In the genomic region with DNA sequence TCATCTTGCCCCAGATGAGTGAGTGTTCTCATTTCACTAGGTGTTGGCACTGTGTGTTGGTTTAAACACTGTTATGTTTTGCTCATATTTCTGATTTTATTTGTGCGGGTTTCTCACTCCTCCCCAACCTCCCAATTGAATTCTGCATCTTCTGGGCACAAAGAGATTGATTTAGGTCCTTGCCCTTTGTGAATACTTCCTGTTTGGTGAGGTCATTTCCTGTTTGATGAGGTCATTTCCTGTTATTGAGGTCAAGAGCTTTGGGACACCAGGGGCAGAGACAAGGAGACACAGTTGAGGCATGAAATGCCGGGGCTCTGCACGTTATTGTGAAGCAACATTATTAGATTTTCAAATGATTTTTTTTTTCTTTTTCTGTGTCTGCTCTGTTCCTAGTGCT, we compare ENCODE assay signal across 16 mouse cellular contexts.
DNase-seq lines count a peak whose midpoint lies in the region; ATAC-seq and TF ChIP-seq lines count a peak whose summit lies in the region.
"Had no signal": no experiment of that assay in that cellular context is flagged by ENCODE, and none has a peak within 500 bp of the region (broad histone marks: within the 10 kb centered on the region; RNA-seq: fewer than 3 reads in every experiment).

No protein-coding gene starts in this region.

- no peak for TF ChIP-seq EP300 in CH12.LX (IDR thresholded peaks at IDR 0.05; ENCODE audit: low read length)

- no peaks in the 10 kb centered on the region for H3K36me3 ChIP-seq in kidney, embryonic 16.5 days (ENCODE audit: insufficient read depth, low read length)
- H3K36me3 ChIP-seq in CH12.LX (replicated peaks in 1 of 2; ENCODE audit: control insufficient read depth in 1 of 2, insufficient read depth in 1 of 2, low read length in 1 of 2): no peaks in the 10 kb centered on the region
- H3K36me3 ChIP-seq in embryonic facial prominence, embryonic 10.5 days (replicated peaks): no peaks in the 10 kb centered on the region
- H3K36me3 ChIP-seq in limb, embryonic 12.5 days: no peaks in the 10 kb centered on the region
- H3K36me3 ChIP-seq: lung, embryonic 15.5 days; midbrain, embryonic 10.5 days had no signal

- H3K4me2 ChIP-seq in kidney, embryonic 16.5 days (replicated peaks; ENCODE audit: low read depth, low read length): no peak overlapping the region
- H3K4me2 ChIP-seq in CH12.LX (ENCODE audit: insufficient read depth, low read depth, poor library complexity, severe bottlenecking): no peak overlapping the region
- peak overlapping the region; percentile 11; the same call in 1 of the 2 replicates for H3K4me2 ChIP-seq in limb, embryonic 12.5 days
- H3K4me2 ChIP-seq: lung, embryonic 15.5 days had no signal

- DNase-seq in kidney, postnatal 36 days: no peak
- DNase-seq in CH12.LX (ENCODE audit: extremely low read depth): peak; percentile 25
- no peak for DNase-seq in embryonic facial prominence, embryonic 10.5 days (ENCODE audit: low spot score)
- no peak for DNase-seq in B cell, adult 2 months
- no peak for DNase-seq in adrenal gland, adult 2 months
- DNase-seq: adrenal gland, postnatal 10 days; cerebellum, postnatal 36 days; layer of hippocampus, adult 9-11 months; left cerebral cortex, postnatal 4 days; thymus, adult 18-20 months had no signal

- TF ChIP-seq POLR2A in CH12.LX (IDR thresholded peaks at IDR 0.05; ENCODE audit: low read depth, low read length): no peak

- H3K9ac ChIP-seq in kidney, embryonic 16.5 days (replicated peaks; ENCODE audit: low read length): no peak overlapping the region
- no peak overlapping the region for H3K9ac ChIP-seq in CH12.LX (ENCODE audit: insufficient read depth, low read depth)
- H3K9ac ChIP-seq in limb, embryonic 12.5 days (replicated peaks): no peak overlapping the region
- H3K9ac ChIP-seq: lung, embryonic 15.5 days had no signal

- 50% methylated on average over 3 of the region's 3 CpGs for WGBS in kidney, embryonic 16.5 days
- WGBS in embryonic facial prominence, embryonic 10.5 days: 77% methylated on average over 3 of the region's 3 CpGs
- 73% methylated on average over 3 of the region's 3 CpGs for WGBS in limb, embryonic 12.5 days

- H3K4me3 ChIP-seq in kidney, embryonic 16.5 days (ENCODE audit: low read length): no peak overlapping the region
- no peak overlapping the region for H3K4me3 ChIP-seq in CH12.LX (replicated peaks in 1 of 3; ENCODE audit: low read depth in 2 of 3, low read length in 2 of 3, poor library complexity in 1 of 3)
- H3K4me3 ChIP-seq in embryonic facial prominence, embryonic 10.5 days: no peak overlapping the region
- no peak overlapping the region for H3K4me3 ChIP-seq in limb, embryonic 12.5 days (replicated peaks)
- H3K4me3 ChIP-seq: lung, embryonic 15.5 days; midbrain, embryonic 10.5 days had no signal

- H3K9me3 ChIP-seq in kidney, embryonic 16.5 days (ENCODE audit: low read length): no peaks in the 10 kb centered on the region
- H3K9me3 ChIP-seq in CH12.LX (replicated peaks; ENCODE audit: low read length): no peaks in the 10 kb centered on the region
- H3K9me3 ChIP-seq in embryonic facial prominence, embryonic 10.5 days: no peaks in the 10 kb centered on the region
- H3K9me3 ChIP-seq in limb, embryonic 12.5 days: no peaks in the 10 kb centered on the region
- H3K9me3 ChIP-seq: lung, embryonic 15.5 days; midbrain, embryonic 10.5 days had no signal

- dilution Hi-C loops in CH12.LX (cut with MboI; ENCODE audit: extremely low pct_ligation_motif_present, extremely low pct_unique_long_range_greater_than_20kb, low sequenced_read_pairs): no loop called here

- H3K27me3 ChIP-seq in kidney, embryonic 16.5 days (ENCODE audit: insufficient read depth, low read length): no peaks in the 10 kb centered on the region
- no peaks in the 10 kb centered on the region for H3K27me3 ChIP-seq in CH12.LX (replicated peaks)
- H3K27me3 ChIP-seq in embryonic facial prominence, embryonic 10.5 days (replicated peaks; ENCODE audit: low read depth, poor library complexity, severe bottlenecking): no peaks in the 10 kb centered on the region
- H3K27me3 ChIP-seq in limb, embryonic 12.5 days: no peaks in the 10 kb centered on the region
- H3K27me3 ChIP-seq: lung, embryonic 15.5 days had no signal

- in situ Hi-C loops in CH12.LX (cut with MboI; ENCODE audit: low pct_ligation_motif_present, low pct_unique_long_range_greater_than_20kb, low sequenced_read_pairs): no loop called here

- no peak for TF ChIP-seq CTCF in CH12.LX (conservative IDR thresholded peaks at IDR 0.05 in 1 of 2, IDR thresholded peaks at IDR 0.05 in 1 of 2; ENCODE audit: low read depth in 2 of 2, low read length in 2 of 2)

- no peaks in the 10 kb centered on the region for H3K79me2 ChIP-seq in CH12.LX (replicated peaks; ENCODE audit: control insufficient read depth, extremely low read depth, insufficient read depth, poor library complexity, severe bottlenecking)

- peak overlapping the region; percentile 52 for H3K27ac ChIP-seq in kidney, embryonic 16.5 days (ENCODE audit: low read length)
- H3K27ac ChIP-seq in CH12.LX (ENCODE audit: insufficient read depth, low read depth): no peak overlapping the region
- peak overlapping the region; percentile 69 for H3K27ac ChIP-seq in embryonic facial prominence, embryonic 10.5 days (replicated peaks)
- H3K27ac ChIP-seq in limb, embryonic 12.5 days: peak overlapping the region; percentile 84
- H3K27ac ChIP-seq: lung, embryonic 15.5 days; midbrain, embryonic 10.5 days had no signal

- no peak for TF ChIP-seq RAD21 in CH12.LX (IDR thresholded peaks at IDR 0.05; ENCODE audit: low read depth, low read length)

- H3K4me1 ChIP-seq in kidney, embryonic 16.5 days (ENCODE audit: insufficient read depth, low read length): peaks cover 18% of the 10 kb centered on the region
- 0 out of 4 replicates have a peak, but pooled peaks cover 0 to 3% of the 10 kb centered on the region in 2 experiments for H3K4me1 ChIP-seq in CH12.LX (ENCODE audit: control insufficient read depth in 1 of 2, insufficient read depth in 2 of 2)
- H3K4me1 ChIP-seq in embryonic facial prominence, embryonic 10.5 days: peaks cover 17% of the 10 kb centered on the region
- peaks cover 19% of the 10 kb centered on the region for H3K4me1 ChIP-seq in limb, embryonic 12.5 days (replicated peaks)
- H3K4me1 ChIP-seq: lung, embryonic 15.5 days had no signal

- no peak for ATAC-seq in kidney, embryonic 16.5 days (ENCODE audit: low FRiP score, low TSS enrichment)
- ATAC-seq in limb, embryonic 12.5 days (ENCODE audit: insufficient number of reproducible peaks, insufficient read depth, low FRiP score, low TSS enrichment, low read depth): no peak
- ATAC-seq: intestine, postnatal 0 days; Patski had no signal

TF ChIP-seq in CH12.LX, 34 proteins besides CTCF, POLR2A, EP300 and RAD21:
- TF ChIP-seq ELF1 (IDR thresholded peaks at IDR 0.05; ENCODE audit: low read depth, low read length): peak; percentile 57
- TF ChIP-seq E2F4 (IDR thresholded peaks at IDR 0.05; ENCODE audit: insufficient replicate concordance, low read depth, low read length): no peak
- peak; percentile 57 for TF ChIP-seq JUN (IDR thresholded peaks at IDR 0.05; ENCODE audit: insufficient read depth, low read depth, low read length)
- no peak for TF ChIP-seq MEF2A (IDR thresholded peaks at IDR 0.05; ENCODE audit: borderline replicate concordance, low read depth, low read length)
- TF ChIP-seq JUND (conservative IDR thresholded peaks at IDR 0.05; ENCODE audit: low read depth, low read length): peak; percentile 70
